Mouse (Mus musculus): ENCODE measurements at regions not wholly inside any gene's neighbourhood (a gene's known extent, or its start where the extent isn't known, plus 50 kb on each side); places are given as distances from the start of the nearest gene placed in this dataset.
A peak's percentile ranks its signal among the peaks of the same experiment; 100 is the strongest.

- no peak for DNase-seq (ENCODE audit: low spot score in 2 of 2)
These were observed 94.4 kb upstream of the E2f7 start for GRCm38 (mm10) chr10:110650851-110651250.

GRCm38 (mm10) chr10:110654070-110654469 is 91.2 kb upstream of the E2f7 start:
- no peak for DNase-seq (ENCODE audit: low spot score in 2 of 2)

- DNase-seq (ENCODE audit: low spot score in 2 of 2) = no peak
These were observed 87.0 kb upstream of the E2f7 start for GRCm38 (mm10) chr10:110658153-110658695.

- DNase-seq (ENCODE audit: low spot score in 2 of 2) = peak; percentile 10 to 29
These were observed 68.7 kb upstream of the E2f7 start for GRCm38 (mm10) chr10:110676503-110676902.

All from layer of hippocampus, postnatal 10 days (tissue).